Mouse (Mus musculus) lung, adult 18-20 months (tissue): ENCODE results near the gene Taar7e.
"Not testable (repeated sequence)": the region's sequence is repeated elsewhere in the genome, so short reads cannot be mapped to it uniquely, and the experiment has no call there.

ENCODE experiments used
- DNase-seq, 2 experiments: peaks; one replicate each; pipeline ENCODE4 v3.0.0; 2022; ENCODE audit warnings: mixed read lengths in 2 of 2

Taar7e gene

DNA sequence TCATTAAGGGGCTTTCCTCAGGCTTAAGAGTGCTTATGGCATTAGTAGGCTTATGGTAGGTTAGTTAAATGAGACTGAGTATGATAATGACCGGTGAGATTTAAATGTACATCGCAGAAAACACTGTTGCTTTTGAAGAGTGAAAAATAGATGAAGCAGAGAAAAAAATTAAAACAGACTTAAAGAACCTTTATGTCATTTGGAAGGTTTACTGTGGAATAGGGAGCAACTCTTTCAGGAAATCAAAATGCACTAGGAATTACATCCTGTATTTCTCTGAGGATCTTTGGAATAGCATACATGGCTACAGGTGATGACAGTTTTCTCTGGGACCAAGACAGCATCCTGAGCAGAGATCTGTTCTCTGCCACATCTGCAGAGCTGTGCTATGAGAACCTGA is at the start of gene Taar7e:
Gene Taar7e (plus strand): TSS at position 301 of the 400 bp plus-strand sequence.
- no peak for DNase-seq

DNA sequence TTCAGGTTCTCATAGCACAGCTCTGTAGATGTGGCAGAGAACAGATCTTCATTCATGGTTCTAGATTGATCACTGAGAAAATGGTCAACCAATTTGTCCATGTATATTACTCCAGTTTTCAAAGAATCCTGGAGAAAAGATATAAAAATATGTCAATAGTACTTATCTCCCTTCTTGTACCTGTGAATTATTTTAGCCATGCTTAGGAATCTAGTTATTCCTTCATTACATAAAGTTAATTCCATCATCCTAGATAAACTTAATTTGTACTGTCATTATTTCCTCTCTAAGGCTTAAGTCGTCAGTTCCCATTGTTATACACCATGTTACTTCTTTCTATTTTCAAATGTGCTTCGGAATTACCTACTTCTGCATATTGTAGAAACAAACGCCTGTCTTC is 44.0 kb upstream of the Taar7e start, which contains the start of gene Taar7a:
Gene Taar7a (minus strand): TSS at position 101 of the 400 bp plus-strand sequence.
- no peak for DNase-seq

DNA sequence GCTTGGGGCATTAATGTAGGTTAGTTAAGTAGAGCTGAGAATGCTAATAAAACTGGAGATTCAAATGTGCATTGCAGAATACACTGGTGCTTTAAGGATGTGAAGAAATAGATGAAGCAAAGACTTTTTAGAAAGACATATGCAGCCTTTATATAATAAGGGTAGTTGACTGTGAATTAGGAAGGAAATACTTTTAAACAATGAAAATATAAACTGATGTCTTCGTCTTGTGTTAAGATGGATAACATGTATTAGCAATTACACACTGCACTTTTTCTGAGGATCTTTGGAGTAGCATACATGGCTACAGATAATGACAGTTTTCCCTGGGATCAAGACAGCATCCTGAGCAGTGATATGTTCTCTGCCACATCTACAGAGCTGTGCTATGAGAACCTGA is 37.8 kb upstream of the Taar7e start, which contains the start of gene Taar7b:
Gene Taar7b (plus strand): TSS at position 301 of the 400 bp plus-strand sequence.
- no peak for DNase-seq

DNA sequence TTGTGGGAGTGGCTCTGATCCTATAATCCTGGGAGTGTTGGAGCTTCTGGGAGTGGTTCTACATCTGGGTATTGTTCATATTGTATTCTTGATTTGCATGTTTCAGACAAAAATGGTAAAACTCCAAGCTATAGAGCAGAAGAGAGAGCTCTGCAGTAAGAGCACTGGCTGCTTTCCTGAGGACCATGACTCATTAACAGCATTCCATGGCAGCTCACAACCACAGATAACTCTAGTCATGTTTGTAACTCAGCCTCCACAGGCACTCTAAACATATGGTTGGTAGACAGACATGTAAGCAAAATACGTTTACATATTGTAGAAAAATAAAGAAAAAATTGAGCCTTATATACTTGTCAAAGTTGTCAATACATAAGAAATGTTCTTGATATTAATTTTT is 31.0 kb upstream of the Taar7e start:
- no peak for DNase-seq

DNA sequence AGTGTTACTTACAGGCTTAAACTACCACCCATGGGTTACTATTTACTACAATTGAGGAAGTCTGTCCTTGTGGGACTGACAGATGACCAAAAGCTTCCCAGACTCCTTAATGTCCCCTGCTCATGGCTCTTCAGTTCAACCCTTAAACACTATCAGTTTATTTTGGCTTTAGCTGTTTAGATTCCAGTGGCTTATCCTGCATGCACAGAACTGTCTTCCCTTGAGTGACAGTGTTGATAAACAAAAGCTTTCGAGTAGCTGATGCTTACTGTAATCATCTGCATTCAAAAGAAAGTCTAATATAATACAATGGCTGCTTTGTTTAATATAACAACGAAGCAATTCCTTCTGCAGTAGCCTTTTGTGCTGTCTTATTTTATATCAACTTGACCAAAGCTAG is 30.4 kb upstream of the Taar7e start:
- DNase-seq, result no peak

DNA sequence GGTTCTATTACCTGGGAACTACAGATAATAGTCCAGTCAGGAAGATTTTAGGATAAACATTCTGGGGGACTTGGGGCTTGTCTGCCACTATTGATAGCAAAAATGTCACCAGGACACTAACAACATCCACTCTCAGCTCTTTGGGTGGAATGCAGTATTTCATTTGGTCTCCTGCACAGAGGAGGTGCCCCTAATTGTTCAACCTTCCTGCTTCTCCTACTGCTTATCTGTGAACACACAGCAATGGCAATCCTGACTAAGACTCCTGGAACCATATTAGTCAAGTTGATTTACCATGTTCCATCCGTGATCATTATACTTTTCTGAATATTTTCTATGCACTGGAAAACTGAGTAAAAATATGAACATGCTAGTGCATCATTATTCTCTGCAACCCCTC is 29.3 kb upstream of the Taar7e start:
- no peak for DNase-seq

DNA sequence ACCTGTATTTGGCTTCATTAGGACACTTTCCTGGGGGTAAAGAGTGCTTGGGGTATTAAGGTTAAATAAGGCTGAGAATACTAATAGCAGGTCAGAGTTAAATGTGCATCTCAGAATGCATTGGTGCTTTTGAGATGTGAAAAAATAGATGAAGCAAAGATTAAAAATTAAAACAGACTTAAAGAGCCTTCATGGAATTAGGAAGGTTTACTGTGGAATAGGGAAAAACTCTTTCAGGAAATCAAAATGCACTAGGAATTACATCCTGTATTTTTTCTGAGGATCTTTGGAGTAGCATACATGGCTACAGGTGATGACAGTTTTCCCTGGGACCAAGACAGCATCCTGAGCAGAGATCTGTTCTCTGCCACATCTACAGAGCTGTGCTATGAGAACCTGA is 10.5 kb upstream of the Taar7e start, which contains the start of gene Taar7d:
Gene Taar7d (plus strand): TSS at position 301 of the 400 bp plus-strand sequence.
- DNase-seq, result no peak

DNA sequence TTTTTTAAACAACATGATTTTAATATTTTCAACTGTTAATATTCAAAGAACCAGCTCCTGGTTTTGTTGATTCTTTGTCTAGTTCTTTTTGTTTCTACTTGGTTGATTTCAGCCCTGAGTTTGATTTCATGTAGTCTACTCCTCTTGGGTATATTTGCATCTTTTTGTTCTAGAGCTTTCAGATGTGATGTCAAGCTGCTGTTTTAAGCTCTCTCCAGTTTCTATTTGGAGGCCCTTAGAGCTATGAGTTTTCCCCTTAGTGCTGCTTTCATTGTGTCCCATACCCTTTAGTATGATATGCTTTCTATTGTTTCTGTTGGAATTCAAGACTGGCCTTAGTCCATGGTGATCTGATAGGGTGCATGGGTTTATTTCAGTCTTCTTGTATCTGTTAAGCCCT is 6.1 kb upstream of the Taar7e start:
- no peak for DNase-seq

DNA sequence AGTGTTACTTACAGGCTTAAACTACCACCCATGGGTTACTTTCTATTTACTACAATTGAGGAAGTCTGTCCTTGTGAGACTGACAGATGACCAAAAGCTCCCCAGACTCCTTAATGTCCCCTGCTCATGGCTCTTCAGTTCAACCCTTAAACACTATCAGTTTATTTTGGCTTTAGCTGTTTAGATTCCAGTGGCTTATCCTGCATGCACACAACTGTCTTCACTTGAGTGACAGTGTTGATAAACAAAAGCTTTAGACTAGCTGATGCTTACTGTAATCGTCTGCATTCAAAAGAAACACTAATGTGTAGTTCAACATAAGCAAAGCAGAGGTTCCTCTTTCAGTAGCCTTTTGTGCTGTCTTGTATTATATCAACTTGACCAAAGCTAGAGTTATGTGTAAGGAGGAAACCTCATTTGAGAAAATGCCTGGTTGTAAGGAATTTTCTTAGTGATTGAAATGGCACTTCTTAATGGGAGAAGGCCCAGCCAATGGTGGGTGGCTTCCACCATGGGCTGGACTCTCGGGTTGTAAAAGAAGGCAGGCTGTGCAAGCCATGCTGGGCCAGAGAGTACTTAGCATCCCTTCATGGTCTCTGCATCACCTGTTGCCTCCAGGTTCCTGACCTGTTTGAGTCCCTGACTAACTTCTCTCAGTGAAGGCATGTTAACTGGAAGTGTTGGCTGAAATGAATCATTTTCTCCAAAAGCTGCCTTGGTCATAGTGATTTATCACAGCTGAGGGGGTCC is 2.9 kb downstream of the Taar7e start:
- DNase-seq, result no peak

DNA sequence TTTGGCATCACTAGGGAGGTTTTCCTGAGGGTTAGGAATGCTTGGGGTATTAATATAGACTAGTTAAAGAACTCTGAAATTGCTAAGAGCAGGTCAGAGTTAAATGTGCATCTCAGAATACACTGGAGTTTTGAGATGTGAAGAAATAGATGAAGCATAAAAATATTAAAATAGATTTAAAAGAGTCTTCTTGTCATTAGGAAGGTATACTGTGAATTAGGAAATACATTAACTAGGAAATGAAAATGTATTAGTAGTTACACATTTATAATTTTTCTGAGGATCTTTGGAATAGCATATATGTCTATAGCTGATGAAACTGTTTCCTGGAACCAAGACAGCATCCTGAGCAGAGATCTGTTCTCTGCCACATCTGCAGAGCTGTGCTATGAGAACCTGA is 11.8 kb downstream of the Taar7e start, which contains the start of gene Taar7f:
Gene Taar7f (plus strand): TSS at position 301 of the 400 bp plus-strand sequence.
- DNase-seq, result no peak

DNA sequence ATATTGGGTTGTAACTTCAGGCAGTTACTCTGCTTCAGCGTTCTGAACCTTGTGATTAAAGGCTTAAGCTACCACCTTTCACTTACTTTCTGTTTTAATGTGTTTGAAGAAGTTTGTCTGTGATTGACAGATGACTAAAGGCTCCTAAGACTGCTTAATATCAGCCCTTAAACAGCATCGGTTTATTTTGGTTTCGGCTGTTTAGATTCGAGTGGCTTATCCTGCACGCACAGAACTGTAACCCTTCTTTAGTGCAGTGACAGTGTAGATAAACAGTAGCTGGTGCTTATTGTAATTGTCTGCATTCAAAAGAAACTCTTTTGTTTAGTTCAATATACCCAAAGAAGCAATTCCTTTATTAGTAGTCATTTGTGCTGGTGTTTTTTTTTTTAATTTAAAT is 14.6 kb downstream of the Taar7e start:
- DNase-seq, result no peak

DNA sequence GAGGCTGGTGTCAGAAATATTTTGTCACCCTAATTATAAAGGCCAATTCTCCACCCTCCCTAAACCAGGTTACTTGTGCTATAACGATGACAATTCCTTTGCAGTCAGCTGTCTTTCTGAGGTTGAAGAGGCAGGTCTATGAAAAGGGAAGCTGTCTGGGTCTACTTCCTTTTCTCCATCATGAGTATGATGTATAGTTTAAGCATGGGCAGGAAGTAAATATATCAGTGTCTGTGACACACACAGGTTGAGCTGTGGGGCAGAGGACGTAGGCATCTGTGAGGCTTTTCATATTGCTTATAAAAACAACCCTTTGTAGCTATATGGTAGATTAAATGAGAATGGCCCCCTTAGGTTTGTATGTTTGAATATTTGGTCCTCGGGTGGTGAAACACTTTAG is 21.6 kb downstream of the Taar7e start:
- no peak for DNase-seq

DNA sequence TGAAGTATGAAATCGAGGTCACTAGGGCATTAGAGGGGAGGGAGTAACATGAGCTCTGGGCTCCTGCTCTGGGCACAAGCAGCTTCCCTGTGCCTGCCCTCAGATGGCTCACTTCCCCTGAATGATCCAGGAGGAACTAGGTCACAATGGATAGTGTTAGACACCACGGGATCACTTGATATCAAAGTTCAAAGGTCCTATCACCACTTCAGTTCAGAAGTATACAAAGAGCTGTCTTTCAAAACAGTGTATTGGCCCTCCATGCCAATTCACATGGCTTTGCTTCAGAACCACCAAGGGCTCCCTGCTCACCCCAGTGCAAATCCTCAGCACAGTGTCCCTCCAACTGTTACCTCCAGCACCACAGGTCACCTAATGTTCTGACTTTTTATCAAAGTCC is 37.3 kb downstream of the Taar7e start:
- not testable (repeated sequence) for DNase-seq

DNA sequence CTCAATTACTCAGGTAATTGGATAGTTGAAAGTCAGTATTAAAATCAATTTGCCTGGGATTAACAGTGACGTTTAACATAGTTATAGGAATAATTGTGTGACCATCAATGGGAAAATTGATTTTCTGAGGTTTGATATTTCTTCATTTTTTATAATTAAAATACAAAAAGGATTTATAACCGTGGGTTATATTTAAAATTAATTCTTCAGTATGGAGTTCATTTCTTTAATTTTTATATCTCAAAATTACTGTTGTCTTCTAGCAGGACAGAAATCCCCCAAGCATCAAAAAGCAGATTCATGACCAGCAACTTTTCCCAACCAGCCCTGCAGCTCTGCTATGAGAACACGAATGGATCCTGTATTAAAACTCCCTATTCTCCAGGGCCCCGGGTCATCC is 38.8 kb downstream of the Taar7e start, which contains the start of gene Taar8a:
Gene Taar8a (plus strand): TSS at position 301 of the 400 bp plus-strand sequence.
- DNase-seq, result not testable (repeated sequence)

DNA sequence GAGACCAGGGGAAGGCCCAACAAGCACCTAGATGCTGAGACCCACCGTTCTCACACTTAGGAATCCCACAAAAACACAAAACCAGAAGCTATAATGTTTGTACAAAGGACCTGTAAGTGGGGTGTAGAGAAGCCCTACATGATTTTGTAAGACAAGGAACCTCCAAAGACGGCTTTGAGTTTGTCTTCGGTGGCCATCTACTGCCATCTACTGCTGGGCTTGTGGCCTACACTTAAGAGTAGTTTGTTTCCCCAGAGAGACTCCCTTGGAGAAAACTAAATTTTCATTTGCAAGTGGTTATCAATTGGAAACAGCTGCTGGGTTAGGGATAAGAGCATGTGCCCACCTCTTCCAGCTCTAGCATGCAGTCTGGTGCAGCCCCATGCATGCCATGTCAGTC is 42.8 kb downstream of the Taar7e start:
- peak in 1 of 2 experiments; percentile 19 for DNase-seq

DNA sequence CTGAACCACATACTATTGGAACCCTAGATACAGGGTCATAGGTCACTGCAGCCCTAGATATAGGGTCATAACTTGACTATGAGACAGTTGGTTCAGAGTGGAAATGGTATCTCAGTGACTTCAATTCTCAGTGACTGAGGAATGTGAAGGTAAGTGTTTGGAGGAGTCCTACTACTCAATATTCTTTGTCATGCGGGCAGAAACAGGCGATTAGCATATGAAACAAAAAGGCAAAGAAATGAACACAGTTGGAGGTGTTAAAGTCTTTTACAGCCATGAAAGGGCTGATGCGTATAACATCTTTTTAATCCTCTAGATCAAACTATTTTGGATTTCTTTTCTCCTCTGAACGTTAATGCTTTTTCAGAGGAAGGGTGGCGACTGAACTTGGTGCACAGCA is 48.5 kb downstream of the Taar7e start:
- DNase-seq, result no peak

DNA sequence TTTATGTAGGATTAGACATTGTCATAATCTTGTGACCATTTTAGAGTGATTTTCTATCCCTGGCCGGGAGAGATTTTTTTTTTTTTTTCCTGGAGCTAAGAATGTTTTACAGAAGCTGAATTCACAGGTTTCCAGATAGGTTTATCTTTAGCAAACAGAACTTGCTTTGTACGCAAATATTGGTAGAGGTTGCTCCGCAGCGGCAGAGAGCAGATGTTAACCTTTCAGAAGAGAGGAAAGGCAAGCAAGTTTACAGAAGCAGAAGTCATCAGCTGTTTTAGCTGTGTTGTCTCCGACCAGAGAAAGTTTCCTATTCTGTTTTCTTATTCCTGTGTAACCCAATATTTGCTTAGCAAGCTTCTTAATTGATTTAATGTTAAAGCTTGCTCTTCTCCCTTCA is 49.1 kb downstream of the Taar7e start:
- no peak for DNase-seq

DNA sequence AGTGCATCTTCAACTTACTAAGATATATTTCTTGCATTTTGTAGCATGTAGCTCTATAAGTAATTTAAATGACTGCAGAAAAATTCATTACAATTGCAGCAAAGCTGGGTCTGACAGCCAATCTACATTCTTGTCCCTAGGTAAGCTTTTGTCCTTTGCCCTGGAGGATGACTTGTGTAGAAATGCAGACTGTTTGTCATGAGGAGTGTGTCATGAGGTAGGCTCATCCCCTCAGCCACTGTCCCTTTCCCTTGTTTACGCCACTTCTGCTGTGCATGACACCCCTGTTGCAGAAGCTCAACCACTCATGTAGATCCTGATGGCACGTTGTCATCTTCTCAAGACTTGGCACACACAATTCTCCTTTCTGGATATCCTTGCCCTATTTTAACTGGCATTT is 49.8 kb downstream of the Taar7e start:
- DNase-seq, result no peak
